Mouse (Mus musculus) small intestine, adult 2 months (tissue): Measurements from ENCODE around the gene Cdx4. TPM values are rescaled to one million over a fixed set of nuclear protein-coding genes. Genes with fewer than 3 reads are reported as not detected.

Experiments used
- H3K27ac ChIP-seq: fragments of 200-500 bp; 2 replicates; pipeline ENCODE4 v1.5.1; 2012; ENCODE audit warnings: low read depth, low read length, control low read depth, inconsistent platforms; ENCODE audit not compliant: insufficient read depth
- H3K27me3 ChIP-seq: fragments of 200-500 bp; 2 replicates; pipeline ENCODE4 v1.6.1; 2012; ENCODE audit warnings: mild to moderate bottlenecking, moderate library complexity, low read length, inconsistent platforms; ENCODE audit not compliant: control insufficient read depth, insufficient read depth
- H3K36me3 ChIP-seq: fragments of 200-500 bp; 2 replicates; pipeline ENCODE4 v1.6.1; 2012; ENCODE audit warnings: mild to moderate bottlenecking, low read length, control low read depth, inconsistent platforms; ENCODE audit not compliant: control insufficient read depth, insufficient read depth
- H3K4me1 ChIP-seq: fragments of 200-500 bp; 2 replicates; pipeline ENCODE4 v1.6.1; 2012; ENCODE audit warnings: low read length, inconsistent platforms, mixed read lengths; ENCODE audit not compliant: control insufficient read depth, insufficient read depth, insufficient read length
- H3K4me3 ChIP-seq: fragments of 200-500 bp; 2 replicates; pipeline ENCODE4 v1.5.1; 2012; ENCODE audit warnings: low read depth, mild to moderate bottlenecking, control low read depth, inconsistent platforms, low read length, moderate library complexity
- CTCF ChIP-seq: fragments of 200-500 bp; IDR thresholded peaks from 2 replicates; pipeline ENCODE4 v1.5.1; 2012; ENCODE audit warnings: low read depth, mild to moderate bottlenecking, control low read depth, inconsistent platforms, low read length, moderate library complexity, mixed read lengths; ENCODE audit not compliant: insufficient replicate concordance, insufficient read length; ENCODE audit errors: extremely low read depth
- POLR2A ChIP-seq: fragments of 200-500 bp; IDR thresholded peaks from 2 replicates; pipeline ENCODE4 v1.6.1; 2012; ENCODE audit warnings: low read depth, mild to moderate bottlenecking, control low read depth, inconsistent platforms, low read length, moderate library complexity
- WGBS: fragments of 180-500 bp; shearing (Covaris S2); methylation state at CpG from one replicate; pipeline ENCODE4 v1.1.7; 2018; 5-methylcytosine and 5-hydroxymethylcytosine counted together
- polyA plus RNA-seq: library from polyadenylated mRNA; depleted of rRNA; stranded (reverse); fragments of >200 nt; gene quantifications from 2 replicates; pipeline ENCODE4 v1.2.3, GENCODE M21; 2012; rRNA removed

The Cdx4 gene
- polyA plus RNA-seq: not detected in 2 replicates

GRCm38 (mm10) chrX:103321146-103321545, at the start of gene Cdx4:
Cdx4 (plus strand) TSS chrX:103321398.
- Histone ChIP-seq H3K4me1 (no peaks in the 10 kb centered on the region), H3K36me3 (no peaks in the 10 kb centered on the region), H3K4me3 (no peak within 1 kb of the TSS), H3K27me3 (no peaks in the 10 kb centered on the region), H3K27ac (no peak within 1 kb of the TSS)
- WGBS: 72% methylated on average over 13 of the region's 13 CpGs
- TF ChIP-seq POLR2A: no peak
- no peak for TF ChIP-seq CTCF

- TF ChIP-seq CTCF (no peak), POLR2A (no peak)
- WGBS: 80% methylated on average over 4 of the region's 5 CpGs
- Histone ChIP-seq H3K27me3 (no peaks in the 10 kb centered on the region), H3K36me3 (no peaks in the 10 kb centered on the region), H3K4me1 (no peaks in the 10 kb centered on the region), H3K4me3 (no peak overlapping the region), H3K27ac (no peak overlapping the region)
Measured at GRCm38 (mm10) chrX:103274325-103274724, 46.9 kb upstream of the Cdx4 start.

- 43% methylated on average over 4 of the region's 4 CpGs for WGBS
- H3K4me3 ChIP-seq: no peak overlapping the region
- H3K4me1 ChIP-seq: peaks cover 2% of the 10 kb centered on the region; the same call in 1 of the 2 replicates
- TF ChIP-seq POLR2A (no peak), CTCF (no peak)
- no peaks in the 10 kb centered on the region for H3K27me3 ChIP-seq
- no peaks in the 10 kb centered on the region for H3K36me3 ChIP-seq
- no peak overlapping the region for H3K27ac ChIP-seq
Measured at GRCm38 (mm10) chrX:103286899-103287722, 34.1 kb upstream of the Cdx4 start.

GRCm38 (mm10) chrX:103287846-103288377, 33.3 kb upstream of the Cdx4 start:
- 32% methylated on average over 10 of the region's 10 CpGs for WGBS
- H3K27ac ChIP-seq: no peak overlapping the region
- TF ChIP-seq CTCF: no peak
- TF ChIP-seq POLR2A: no peak
- no peaks in the 10 kb centered on the region for H3K36me3 ChIP-seq
- no peaks in the 10 kb centered on the region for H3K27me3 ChIP-seq
- no peak overlapping the region for H3K4me3 ChIP-seq
- peaks cover 2% of the 10 kb centered on the region; the same call in 1 of the 2 replicates for H3K4me1 ChIP-seq

GRCm38 (mm10) chrX:103288485-103289330, 32.5 kb upstream of the Cdx4 start:
- H3K27ac ChIP-seq: no peak overlapping the region
- 37% methylated on average over 25 of the region's 25 CpGs for WGBS
- H3K36me3 ChIP-seq: no peaks in the 10 kb centered on the region
- peaks cover 2% of the 10 kb centered on the region; the same call in 1 of the 2 replicates for H3K4me1 ChIP-seq
- H3K27me3 ChIP-seq: no peaks in the 10 kb centered on the region
- H3K4me3 ChIP-seq: no peak overlapping the region
- TF ChIP-seq CTCF: no peak
- TF ChIP-seq POLR2A: no peak

- 52% methylated on average over 4 of the region's 4 CpGs for WGBS
- H3K27me3 ChIP-seq: no peaks in the 10 kb centered on the region
Measured at GRCm38 (mm10) chrX:103298937-103299336, 22.3 kb upstream of the Cdx4 start.

More at GRCm38 (mm10) chrX:103298937-103299336, 22.3 kb upstream of the Cdx4 start:
- no peaks in the 10 kb centered on the region for H3K36me3 ChIP-seq
- H3K4me3 ChIP-seq: no peak overlapping the region
- no peak overlapping the region for H3K27ac ChIP-seq
- TF ChIP-seq CTCF (no peak), POLR2A (no peak)
- H3K4me1 ChIP-seq: no peaks in the 10 kb centered on the region
